Mouse (Mus musculus): ENCODE measurements at regions not wholly inside any gene's neighbourhood (a gene's known extent, or its start where the extent isn't known, plus 50 kb on each side); places are given as distances from the start of the nearest gene placed in this dataset.

- no peaks in the 10 kb centered on the region for H3K9me3 ChIP-seq
- peak; percentile 73 for DNase-seq (ENCODE audit: low spot score)
- no peaks in the 10 kb centered on the region for H3K27me3 ChIP-seq (replicated peaks; ENCODE audit: low read depth, poor library complexity, severe bottlenecking)
- no peak overlapping the region for H3K4me3 ChIP-seq
- H3K27ac ChIP-seq (replicated peaks) = no peak overlapping the region
- peaks cover 3% of the 10 kb centered on the region; the same call in 1 of the 2 replicates for H3K4me1 ChIP-seq
- WGBS = 31% methylated on average over 9 of the region's 9 CpGs
- H3K36me3 ChIP-seq (replicated peaks) = no peaks in the 10 kb centered on the region
Observed at GRCm38 (mm10) chr3:102309756-102310155, 105.3 kb upstream of the Vangl1 start.

GRCm38 (mm10) chr3:102307656-102308055 is 103.2 kb upstream of the Vangl1 start:
- no peaks in the 10 kb centered on the region for H3K36me3 ChIP-seq (replicated peaks)
- no peaks in the 10 kb centered on the region for H3K27me3 ChIP-seq (replicated peaks; ENCODE audit: low read depth, poor library complexity, severe bottlenecking)
- H3K27ac ChIP-seq (replicated peaks) = no peak overlapping the region
- no peak overlapping the region for H3K4me3 ChIP-seq
- H3K4me1 ChIP-seq = peaks cover 3% of the 10 kb centered on the region; the same call in 1 of the 2 replicates
- WGBS = 79% methylated on average over 1 of the region's 1 CpGs
- no peak for DNase-seq (ENCODE audit: low spot score)
- H3K9me3 ChIP-seq = no peaks in the 10 kb centered on the region

- no peaks in the 10 kb centered on the region; the same call in 1 of the 2 replicates for H3K9me3 ChIP-seq
- WGBS = 83% methylated on average over 3 of the region's 3 CpGs
- H3K27ac ChIP-seq (replicated peaks) = no peak overlapping the region
- no peaks in the 10 kb centered on the region for H3K36me3 ChIP-seq (replicated peaks)
- no peak for DNase-seq (ENCODE audit: low spot score)
- no peak overlapping the region for H3K4me3 ChIP-seq
- no peaks in the 10 kb centered on the region for H3K27me3 ChIP-seq (replicated peaks; ENCODE audit: low read depth, poor library complexity, severe bottlenecking)
- no peaks in the 10 kb centered on the region for H3K4me1 ChIP-seq
Observed at GRCm38 (mm10) chr3:102292385-102292784, 87.9 kb upstream of the Vangl1 start.

GRCm38 (mm10) chr3:102281983-102282382 is 77.5 kb upstream of the Vangl1 start:
- no peaks in the 10 kb centered on the region for H3K4me1 ChIP-seq
- 85% methylated on average over 4 of the region's 4 CpGs for WGBS
- H3K36me3 ChIP-seq (replicated peaks) = no peaks in the 10 kb centered on the region
- H3K9me3 ChIP-seq = no peaks in the 10 kb centered on the region
- no peak for DNase-seq (ENCODE audit: low spot score)
- H3K4me3 ChIP-seq = no peak overlapping the region
- no peaks in the 10 kb centered on the region for H3K27me3 ChIP-seq (replicated peaks; ENCODE audit: low read depth, poor library complexity, severe bottlenecking)
- no peak overlapping the region for H3K27ac ChIP-seq (replicated peaks)

GRCm38 (mm10) chr3:102276758-102277157 is 72.3 kb upstream of the Vangl1 start:
- no peak for DNase-seq (ENCODE audit: low spot score)
- 80% methylated on average over 2 of the region's 2 CpGs for WGBS
- no peaks in the 10 kb centered on the region for H3K27me3 ChIP-seq (replicated peaks; ENCODE audit: low read depth, poor library complexity, severe bottlenecking)
- no peak overlapping the region for H3K4me3 ChIP-seq
- H3K27ac ChIP-seq (replicated peaks) = no peak overlapping the region
- H3K9me3 ChIP-seq = no peaks in the 10 kb centered on the region
- H3K36me3 ChIP-seq (replicated peaks) = no peaks in the 10 kb centered on the region
- peaks cover 9% of the 10 kb centered on the region; the same call in 1 of the 2 replicates for H3K4me1 ChIP-seq

GRCm38 (mm10) chr3:102276283-102276682 is 71.8 kb upstream of the Vangl1 start:
- H3K4me3 ChIP-seq = no peak overlapping the region
- 88% methylated on average over 2 of the region's 2 CpGs for WGBS
- H3K27me3 ChIP-seq (replicated peaks; ENCODE audit: low read depth, poor library complexity, severe bottlenecking) = no peaks in the 10 kb centered on the region
- H3K4me1 ChIP-seq = peaks cover 9% of the 10 kb centered on the region; the same call in 1 of the 2 replicates
- no peaks in the 10 kb centered on the region for H3K36me3 ChIP-seq (replicated peaks)
- H3K27ac ChIP-seq (replicated peaks) = no peak overlapping the region
- no peak for DNase-seq (ENCODE audit: low spot score)
- H3K9me3 ChIP-seq = no peaks in the 10 kb centered on the region

- no peaks in the 10 kb centered on the region for H3K36me3 ChIP-seq (replicated peaks)
- H3K27ac ChIP-seq (replicated peaks) = no peak overlapping the region
- 83% methylated on average over 7 of the region's 7 CpGs for WGBS
- no peak overlapping the region for H3K4me3 ChIP-seq
- H3K27me3 ChIP-seq (replicated peaks; ENCODE audit: low read depth, poor library complexity, severe bottlenecking) = no peaks in the 10 kb centered on the region
- DNase-seq (ENCODE audit: low spot score) = no peak
- no peaks in the 10 kb centered on the region for H3K9me3 ChIP-seq
- peaks cover 9% of the 10 kb centered on the region; the same call in 1 of the 2 replicates for H3K4me1 ChIP-seq
Observed at GRCm38 (mm10) chr3:102275256-102276022, 70.9 kb upstream of the Vangl1 start.

- no peak overlapping the region for H3K27ac ChIP-seq (replicated peaks)
- peaks cover 30% of the 10 kb centered on the region for H3K4me1 ChIP-seq
- no peak for DNase-seq (ENCODE audit: low spot score)
- no peaks in the 10 kb centered on the region for H3K36me3 ChIP-seq (replicated peaks)
- no peaks in the 10 kb centered on the region for H3K27me3 ChIP-seq (replicated peaks; ENCODE audit: low read depth, poor library complexity, severe bottlenecking)
- WGBS = 92% methylated on average over 6 of the region's 6 CpGs
- H3K4me3 ChIP-seq = no peak overlapping the region
- no peaks in the 10 kb centered on the region for H3K9me3 ChIP-seq
Observed at GRCm38 (mm10) chr3:102270779-102271178, 66.3 kb upstream of the Vangl1 start.

GRCm38 (mm10) chr3:102270257-102270656 is 65.8 kb upstream of the Vangl1 start:
- Histone ChIP-seq H3K27ac (replicated peaks) (no peak overlapping the region), H3K9me3 (no peaks in the 10 kb centered on the region), H3K27me3 (replicated peaks; ENCODE audit: low read depth, poor library complexity, severe bottlenecking) (no peaks in the 10 kb centered on the region), H3K4me1 (peaks cover 27% of the 10 kb centered on the region), H3K4me3 (no peak overlapping the region), H3K36me3 (replicated peaks) (no peaks in the 10 kb centered on the region)
- DNase-seq (ENCODE audit: low spot score) = no peak
- WGBS = 54% methylated on average over 6 of the region's 6 CpGs

- no peak overlapping the region for H3K4me3 ChIP-seq
- H3K9me3 ChIP-seq = no peaks in the 10 kb centered on the region
- H3K36me3 ChIP-seq (replicated peaks) = no peaks in the 10 kb centered on the region
- no peaks in the 10 kb centered on the region for H3K27me3 ChIP-seq (replicated peaks; ENCODE audit: low read depth, poor library complexity, severe bottlenecking)
- peaks cover 46% of the 10 kb centered on the region for H3K4me1 ChIP-seq
- H3K27ac ChIP-seq (replicated peaks) = no peak overlapping the region; the same call in 1 of the 2 replicates
- DNase-seq (ENCODE audit: low spot score) = no peak
- 64% methylated on average over 9 of the region's 9 CpGs for WGBS
Observed at GRCm38 (mm10) chr3:102266136-102266535, 61.6 kb upstream of the Vangl1 start.

- no peaks in the 10 kb centered on the region for H3K36me3 ChIP-seq (replicated peaks)
- no peak for DNase-seq (ENCODE audit: low spot score)
- H3K4me3 ChIP-seq = no peak overlapping the region
- H3K27ac ChIP-seq (replicated peaks) = no peak overlapping the region
- peaks cover 46% of the 10 kb centered on the region for H3K4me1 ChIP-seq
- no peaks in the 10 kb centered on the region for H3K27me3 ChIP-seq (replicated peaks; ENCODE audit: low read depth, poor library complexity, severe bottlenecking)
- 65% methylated on average over 7 of the region's 7 CpGs for WGBS
- no peaks in the 10 kb centered on the region for H3K9me3 ChIP-seq
Observed at GRCm38 (mm10) chr3:102265146-102265545, 60.7 kb upstream of the Vangl1 start.

- Histone ChIP-seq H3K9me3 (no peaks in the 10 kb centered on the region), H3K36me3 (replicated peaks) (no peaks in the 10 kb centered on the region), H3K4me3 (no peak overlapping the region), H3K27me3 (replicated peaks; ENCODE audit: low read depth, poor library complexity, severe bottlenecking) (no peaks in the 10 kb centered on the region), H3K27ac (replicated peaks) (no peak overlapping the region), H3K4me1 (peaks cover 45% of the 10 kb centered on the region)
- no peak for DNase-seq (ENCODE audit: low spot score)
- WGBS = 81% methylated on average over 9 of the region's 9 CpGs
Observed at GRCm38 (mm10) chr3:102263326-102263725, 58.8 kb upstream of the Vangl1 start.

- Histone ChIP-seq H3K4me1 (peaks cover 39% of the 10 kb centered on the region), H3K36me3 (replicated peaks) (no peaks in the 10 kb centered on the region), H3K4me3 (no peak overlapping the region), H3K9me3 (no peaks in the 10 kb centered on the region), H3K27ac (replicated peaks) (no peak overlapping the region), H3K27me3 (replicated peaks; ENCODE audit: low read depth, poor library complexity, severe bottlenecking) (no peaks in the 10 kb centered on the region)
- 60% methylated on average over 8 of the region's 8 CpGs for WGBS
- peak; percentile 24 for DNase-seq (ENCODE audit: low spot score)
Observed at GRCm38 (mm10) chr3:102262665-102263064, 58.2 kb upstream of the Vangl1 start.

Data from embryonic facial prominence, embryonic 10.5 days (tissue).